Mouse (Mus musculus) T-helper 1 cell (primary cell): Measurements from ENCODE around the gene Shpk.

Source experiments
- in situ Hi-C: fragments of 300-600 bp; cut with MboI, MseI; formaldehyde crosslinking; loops from one replicate; pipeline ENCODE4 v1.15.1; 2025; ENCODE audit warnings: high pct_unique_total_duplicates

Shpk gene

DNA sequence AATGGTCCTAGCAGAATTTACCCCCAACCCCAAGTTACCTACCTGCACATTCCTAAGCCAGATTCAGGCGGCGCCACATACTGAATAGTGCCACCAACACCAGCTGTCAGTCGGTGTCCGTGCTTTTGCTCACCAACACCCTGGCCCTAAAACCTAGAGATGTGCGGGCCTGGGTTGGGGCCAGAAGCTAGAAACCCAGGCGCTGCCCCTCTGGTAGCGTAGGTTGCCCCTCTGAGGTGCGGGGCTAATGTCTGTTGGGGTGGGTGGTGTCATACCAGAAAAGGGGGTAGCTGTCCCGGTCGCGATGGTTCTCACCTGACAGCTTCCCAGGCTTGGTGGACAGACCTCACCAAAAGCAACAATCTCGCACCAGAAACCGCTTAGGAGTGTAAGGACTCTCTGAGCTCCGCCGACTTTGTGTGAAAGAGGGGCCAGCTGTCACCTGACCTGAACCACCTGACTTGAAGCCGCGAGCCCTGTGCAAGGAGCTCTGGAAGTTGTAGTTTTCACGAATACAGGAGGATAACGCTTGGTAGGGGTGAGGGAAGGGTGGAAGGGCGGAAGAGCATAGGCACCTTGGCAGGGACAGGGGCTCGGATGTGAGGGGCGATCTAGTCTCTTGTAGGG, 544 bp upstream of the Shpk start, which contains the start of gene Ctns:
Gene Ctns, minus strand, starts transcription at position 440 of the 627 bp plus-strand sequence.
- in situ Hi-C loops = loop anchor here (25.0 kb wide), 1 partner anchor 1639 kb away; the partner anchor contains the start of gene Mnt

- in situ Hi-C loops = loop anchor here (25.0 kb wide), 1 partner anchor 1637 kb away; the partner anchor contains the start of gene Mnt
These were observed 619 bp downstream of the Shpk start for GRCm38 (mm10) chr11:73199879-73200278.

DNA sequence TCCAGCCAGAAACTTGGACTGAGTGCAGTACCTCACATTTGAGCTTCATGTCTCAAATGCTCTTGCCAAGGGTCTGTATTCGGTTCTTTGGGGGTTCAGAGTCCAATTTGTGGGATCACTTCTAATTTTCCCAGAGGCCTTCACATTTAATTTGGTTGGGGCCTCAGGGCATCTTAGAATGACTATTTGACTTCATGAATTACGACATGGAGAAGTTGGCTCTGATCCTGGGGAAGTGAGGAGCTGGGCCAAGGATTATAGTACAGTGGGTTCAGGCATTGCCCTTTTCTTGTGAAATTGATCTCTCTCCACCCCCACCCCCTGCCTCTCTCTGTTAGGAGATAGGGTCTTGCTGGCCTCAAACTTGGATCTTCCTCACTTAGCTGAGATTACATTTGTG, 1.8 kb downstream of the Shpk start:
- in situ Hi-C loops = no loop called here

- in situ Hi-C loops = no loop called here
These were observed 2.3 kb downstream of the Shpk start for GRCm38 (mm10) chr11:73201597-73201996.

- in situ Hi-C loops = no loop called here
These were observed 4.6 kb downstream of the Shpk start for GRCm38 (mm10) chr11:73203895-73204294.

DNA sequence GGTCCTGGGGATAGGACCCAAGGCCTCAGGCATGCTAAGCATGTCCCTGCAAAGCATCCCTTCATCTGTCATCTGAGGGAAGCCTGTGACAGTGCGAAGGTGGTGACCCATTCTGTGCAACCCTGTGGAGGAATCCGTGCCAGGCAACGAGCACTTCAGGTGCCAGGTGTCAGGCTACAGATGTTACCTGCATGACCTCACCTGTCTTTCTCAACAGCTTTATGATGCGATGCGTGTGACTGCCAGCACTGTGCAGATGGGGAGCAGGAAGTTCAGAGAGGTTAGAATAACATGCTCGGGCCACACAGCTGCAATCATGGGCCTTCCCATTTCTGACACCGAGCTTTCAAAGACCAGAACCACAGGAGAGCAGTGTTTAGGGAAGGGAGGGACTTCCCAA, 5.9 kb downstream of the Shpk start:
- in situ Hi-C loops = no loop called here

DNA sequence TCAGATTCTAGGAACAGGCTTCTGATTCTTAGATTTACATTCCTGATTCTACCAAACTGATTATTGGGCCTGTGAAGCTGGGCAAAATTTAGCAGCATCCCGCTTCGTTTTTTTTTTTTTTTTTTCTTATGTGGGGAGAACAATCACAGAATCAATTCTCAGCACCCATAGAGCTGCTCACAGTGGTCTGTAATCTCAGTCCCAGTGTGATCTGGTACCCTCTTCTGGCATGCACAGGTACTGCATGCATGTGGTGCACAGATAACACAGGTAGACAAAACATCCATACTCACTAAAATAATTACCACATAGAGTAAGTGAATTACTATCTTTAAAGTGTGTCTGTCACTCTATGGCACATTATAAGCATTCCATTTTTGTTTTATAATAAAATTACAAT, 8.4 kb downstream of the Shpk start:
- in situ Hi-C loops = no loop called here

DNA sequence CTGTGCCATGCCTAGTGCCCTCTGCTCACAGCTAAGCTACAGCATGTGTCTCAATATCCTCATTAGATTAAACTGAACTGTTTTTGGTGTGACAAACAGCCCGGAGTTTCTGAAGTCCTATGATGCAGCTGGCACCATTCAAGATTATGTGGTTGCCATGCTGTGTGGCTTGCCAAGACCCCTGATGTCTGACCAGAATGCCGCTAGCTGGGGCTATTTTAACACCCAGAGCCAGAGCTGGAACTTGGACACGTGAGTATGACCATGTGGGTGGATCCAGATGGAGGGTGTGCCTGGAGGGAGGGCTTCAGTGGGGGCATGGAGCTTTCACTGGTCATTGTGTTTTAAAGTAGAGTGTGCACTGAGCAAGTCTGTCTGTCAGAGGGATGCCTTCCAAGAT, 14.7 kb downstream of the Shpk start:
- in situ Hi-C loops = no loop called here

- in situ Hi-C loops = no loop called here
These were observed 20.4 kb downstream of the Shpk start for GRCm38 (mm10) chr11:73219671-73220070.

DNA sequence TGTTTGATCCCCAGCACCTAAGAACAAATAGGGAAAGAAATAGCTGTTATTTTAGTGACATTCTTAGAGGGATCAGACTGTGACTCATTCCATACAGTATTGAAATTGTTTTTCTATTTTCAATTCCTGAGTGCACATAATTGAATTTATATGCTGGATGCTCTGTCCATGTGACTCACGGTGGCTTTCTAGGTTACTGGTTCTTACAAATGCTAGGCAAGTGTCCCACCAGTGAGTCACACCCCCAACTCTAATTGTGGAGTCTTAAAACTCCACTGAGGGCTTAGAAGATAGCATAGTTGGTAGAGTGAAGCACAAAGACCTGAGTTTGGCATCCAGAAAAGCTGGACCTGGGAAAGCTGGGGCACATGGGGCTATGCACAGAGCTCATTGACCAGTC, 21.4 kb downstream of the Shpk start:
- in situ Hi-C loops = no loop called here

DNA sequence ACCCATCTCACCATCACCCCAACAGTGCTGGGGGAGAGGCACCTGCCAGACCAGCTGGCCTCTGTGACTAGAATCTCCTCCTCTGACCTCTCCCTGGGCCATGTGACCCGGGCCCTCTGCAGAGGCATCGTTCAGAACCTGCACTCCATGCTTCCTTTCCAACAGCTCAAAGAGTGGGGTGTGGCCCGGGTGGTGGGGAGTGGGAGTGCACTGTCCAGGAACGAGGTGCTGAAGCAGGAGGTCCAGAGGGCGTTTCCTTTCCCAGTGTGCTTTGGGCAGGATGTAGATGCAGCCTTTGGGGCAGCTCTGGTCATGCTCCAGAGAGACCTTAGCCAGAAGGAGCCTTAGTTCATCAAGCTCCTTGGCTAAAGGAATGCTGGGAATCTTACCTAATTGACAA, 23.6 kb downstream of the Shpk start:
- in situ Hi-C loops = no loop called here

GRCm38 (mm10) chr11:73223966-73224365, 24.7 kb downstream of the Shpk start:
- in situ Hi-C loops = no loop called here

DNA sequence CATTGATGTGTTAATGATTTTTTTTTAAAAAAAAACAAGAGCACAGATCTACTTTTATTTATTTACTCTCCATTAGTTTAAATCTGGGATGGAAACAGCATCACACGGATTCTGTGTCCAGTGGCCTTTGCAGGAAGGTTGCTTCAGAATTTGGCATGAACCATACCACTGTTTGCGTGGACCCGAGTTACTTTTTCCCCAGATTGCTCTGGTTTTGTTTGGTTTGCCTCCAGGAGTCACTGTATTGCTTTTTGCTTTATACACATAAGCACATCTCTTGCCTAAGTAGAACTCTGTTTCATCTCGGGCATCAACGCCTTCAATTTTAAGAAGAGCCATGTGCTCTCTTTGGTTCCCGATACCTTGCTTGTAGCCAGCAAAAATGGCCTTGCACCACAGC, 26.6 kb downstream of the Shpk start:
- in situ Hi-C loops = loop anchor here (25.0 kb wide), 1 partner anchor 1489 kb away; the partner anchor contains the start of gene Wscd1

DNA sequence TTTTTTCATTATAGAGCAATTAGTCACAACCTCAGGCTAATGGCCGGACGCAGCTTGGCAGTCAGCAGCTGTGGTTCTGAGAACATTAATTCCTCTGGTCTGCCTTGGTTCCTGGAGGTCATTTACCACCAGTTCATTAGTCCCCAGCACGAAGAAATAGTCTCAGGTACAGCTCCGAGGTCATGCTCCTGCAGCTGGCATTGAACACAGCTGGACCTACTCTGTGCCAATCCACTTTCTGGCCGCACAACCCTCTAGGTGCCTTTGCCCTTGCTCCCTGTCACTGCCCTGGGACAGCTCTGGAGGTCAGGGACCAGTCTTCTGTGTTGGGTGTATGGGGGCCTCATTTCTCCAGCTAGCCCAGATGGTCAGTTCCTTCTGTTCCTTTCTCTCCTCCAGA, 29.6 kb downstream of the Shpk start:
- in situ Hi-C loops = loop anchor here (25.0 kb wide), 1 partner anchor 1492 kb away; the partner anchor contains the start of gene Wscd1

DNA sequence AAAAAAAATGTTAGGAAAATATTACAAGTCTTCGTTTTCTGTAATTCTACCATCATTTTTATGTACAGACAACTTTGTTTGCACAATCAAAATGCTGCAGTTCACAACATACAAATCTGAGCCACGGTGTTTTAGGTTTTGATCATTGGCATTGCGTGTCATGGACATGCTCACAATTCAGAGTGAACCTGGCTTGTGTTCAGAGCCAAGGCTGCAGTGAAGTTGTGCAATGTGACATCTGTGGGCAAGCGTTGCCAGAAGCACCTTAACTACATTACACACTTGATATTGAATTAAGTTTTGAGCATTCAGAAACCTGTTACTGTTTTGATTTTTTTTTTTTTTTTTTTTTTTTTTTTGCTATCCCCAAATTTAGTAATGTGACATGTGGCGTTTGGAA, 30.8 kb downstream of the Shpk start:
- in situ Hi-C loops = loop anchor here (25.0 kb wide), 1 partner anchor 1493 kb away; the partner anchor contains the start of gene Wscd1

- in situ Hi-C loops = loop anchor here (25.0 kb wide), 1 partner anchor 1495 kb away; the partner anchor contains the start of gene Wscd1
These were observed 33.3 kb downstream of the Shpk start for GRCm38 (mm10) chr11:73232513-73232912.

- in situ Hi-C loops = loop anchor here (25.0 kb wide), 1 partner anchor 1497 kb away; the partner anchor contains the start of gene Wscd1
These were observed 34.7 kb downstream of the Shpk start, which contains the start of gene Trpv1 for GRCm38 (mm10) chr11:73233992-73234391. TSS of gene Trpv1 (plus strand) at chr11:73234292.

DNA sequence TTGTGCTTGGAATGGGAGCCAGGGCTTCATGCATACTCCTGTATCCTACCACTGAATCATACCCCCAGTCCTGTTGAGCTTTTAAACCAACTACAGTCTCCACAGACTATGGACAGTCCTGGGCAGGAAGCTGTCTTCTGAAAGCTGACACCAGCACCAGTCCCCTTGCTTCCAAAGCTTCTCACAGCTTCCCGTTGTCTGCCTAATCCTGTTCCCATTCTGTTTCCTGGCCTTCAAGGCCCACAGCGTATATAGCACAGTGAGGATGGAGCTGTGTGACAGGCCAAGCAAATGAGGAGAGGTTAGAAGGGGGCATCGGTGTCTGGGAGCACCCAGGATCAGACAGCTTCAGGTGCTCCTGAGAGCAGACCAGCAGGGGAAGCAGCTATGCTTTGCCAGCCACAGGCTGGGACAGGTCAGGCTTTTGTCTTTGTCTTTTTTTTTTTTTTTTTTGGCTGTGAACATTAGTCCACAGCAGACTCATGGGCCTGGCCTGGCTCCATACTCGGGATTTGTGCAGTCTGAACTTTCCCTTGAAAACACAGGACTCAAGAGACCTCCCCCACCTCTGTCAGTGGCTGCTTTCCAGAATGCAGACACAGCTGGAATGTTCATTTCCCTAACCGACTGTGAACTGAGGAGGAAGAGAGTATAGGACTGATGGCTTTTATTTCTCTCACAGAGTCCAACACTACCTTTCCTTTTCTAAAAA, 36.9 kb downstream of the Shpk start:
- in situ Hi-C loops = loop anchor here (25.0 kb wide), 1 partner anchor 1499 kb away; the partner anchor contains the start of gene Wscd1

DNA sequence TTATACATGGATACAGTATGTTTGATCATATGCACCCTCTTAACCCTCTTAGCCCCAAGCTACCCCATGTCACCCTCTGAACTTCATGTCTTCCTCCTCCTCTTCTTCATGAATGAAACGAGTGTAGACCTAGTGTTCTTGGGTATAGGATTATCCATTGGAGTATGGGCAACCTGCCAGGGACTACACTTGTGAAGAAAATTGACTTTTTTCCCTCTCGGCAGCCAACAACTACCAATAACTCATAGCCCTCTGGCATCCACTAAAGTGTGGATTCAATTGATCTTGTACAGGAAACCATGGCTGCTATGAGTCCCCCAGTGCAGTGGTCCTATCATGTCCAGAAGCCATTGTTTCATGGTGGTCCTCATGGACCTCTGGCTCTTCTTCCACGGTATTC, 37.5 kb downstream of the Shpk start:
- in situ Hi-C loops = loop anchor here (25.0 kb wide), 1 partner anchor 1499 kb away; the partner anchor contains the start of gene Wscd1

DNA sequence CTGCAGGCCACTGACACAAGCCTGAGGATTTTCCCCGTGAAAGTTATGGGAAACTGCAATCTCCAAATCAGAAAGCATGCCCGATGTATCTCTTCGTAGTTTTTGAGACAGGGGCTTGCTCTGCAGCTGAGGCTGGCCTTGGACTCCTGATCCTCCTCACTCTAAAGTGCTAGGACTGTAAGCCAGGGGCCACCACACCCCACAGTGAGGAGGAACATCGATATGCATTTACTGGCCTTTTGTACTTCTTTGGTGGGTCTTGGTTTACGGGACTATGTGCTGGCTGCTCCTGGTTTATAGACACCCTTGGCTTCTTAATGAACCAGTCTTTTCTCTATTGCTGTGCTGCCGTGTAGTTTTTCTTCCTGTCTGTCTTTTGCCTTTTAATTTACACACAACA, 42.9 kb downstream of the Shpk start:
- in situ Hi-C loops = loop anchor here (25.0 kb wide), 1 partner anchor 1505 kb away; the partner anchor contains the start of gene Wscd1

- in situ Hi-C loops = loop anchor here (25.0 kb wide), 1 partner anchor 1505 kb away; the partner anchor contains the start of gene Wscd1
These were observed 43.5 kb downstream of the Shpk start for GRCm38 (mm10) chr11:73242777-73243176.

- in situ Hi-C loops = no loop called here
These were observed 58.2 kb downstream of the Shpk start for GRCm38 (mm10) chr11:73257362-73257945.
